Comparison of ENCODE assay signal across 8 mouse cellular contexts in genomic region chr17:25844396-25844901, GRCm38 (mm10). TPM values are rescaled to one million over a fixed set of nuclear protein-coding genes. Genes with fewer than 3 reads are reported as not detected.
DNase-seq lines count a peak whose midpoint lies in the region; ATAC-seq and TF ChIP-seq lines count a peak whose summit lies in the region.

Gene Rhot2, minus strand, starts transcription at chr17:25844851.

- H3K9me3 ChIP-seq in embryonic facial prominence, embryonic 15.5 days (replicated peaks) = no peaks in the 10 kb centered on the region
- H3K9me3 ChIP-seq in kidney, embryonic 15.5 days (replicated peaks) = no peaks in the 10 kb centered on the region

- H3K36me3 ChIP-seq in embryonic facial prominence, embryonic 15.5 days = peaks cover 59% of the 10 kb centered on the region
- peaks cover 78% of the 10 kb centered on the region for H3K36me3 ChIP-seq in kidney, embryonic 15.5 days

- WGBS in bone marrow, adult 2 months = under 1% methylated on average over 21 of the region's 21 CpGs
- 1% methylated on average over 21 of the region's 21 CpGs for WGBS in embryonic facial prominence, embryonic 15.5 days
- 1% methylated on average over 21 of the region's 21 CpGs for WGBS in kidney, embryonic 15.5 days

- peak within 1 kb of the TSS; percentile 78 for H3K4me3 ChIP-seq in bone marrow, adult 2 months (replicated peaks; ENCODE audit: control insufficient read depth, low read depth, low read length)
- peak within 1 kb of the TSS; percentile 91 for H3K4me3 ChIP-seq in embryonic facial prominence, embryonic 15.5 days (replicated peaks)
- peak within 1 kb of the TSS; percentile 77 for H3K4me3 ChIP-seq in kidney, embryonic 15.5 days (replicated peaks)

- TF ChIP-seq CTCF in bone marrow, adult 2 months (IDR thresholded peaks at IDR 0.05; ENCODE audit: control insufficient read depth, insufficient read depth, low read length) = peak; percentile 44; the same call in 1 of the 2 replicates

- peak within 1 kb of the TSS; percentile 72 for H3K4me2 ChIP-seq in embryonic facial prominence, embryonic 15.5 days (replicated peaks)
- peak within 1 kb of the TSS; percentile 78 for H3K4me2 ChIP-seq in kidney, embryonic 15.5 days

- peak; percentile 68; the same call in 1 of the 2 replicates for TF ChIP-seq POLR2A in bone marrow, adult 2 months (IDR thresholded peaks at IDR 0.05; ENCODE audit: borderline replicate concordance, control insufficient read depth, low read depth, low read length)

- DNase-seq in 416B (ENCODE audit: low read depth) = peak; percentile 95
- DNase-seq in heart, adult 9 months (ENCODE audit: low spot score in 2 of 2) = peak; percentile 94
- DNase-seq in liver = peak; percentile 96
- peak; percentile 93 to 96 for DNase-seq in spleen, postnatal 4 days (ENCODE audit: low spot score in 2 of 2)

- H3K27ac ChIP-seq in bone marrow, adult 2 months (ENCODE audit: control insufficient read depth, insufficient read depth, low read depth, low read length, poor library complexity) = peak within 1 kb of the TSS; percentile 82
- H3K27ac ChIP-seq in embryonic facial prominence, embryonic 15.5 days (replicated peaks) = peak within 1 kb of the TSS; percentile 85
- H3K27ac ChIP-seq in kidney, embryonic 15.5 days = peak within 1 kb of the TSS; percentile 88

- peak within 1 kb of the TSS; percentile 61 for H3K9ac ChIP-seq in embryonic facial prominence, embryonic 15.5 days
- H3K9ac ChIP-seq in kidney, embryonic 15.5 days = peak within 1 kb of the TSS; percentile 76

- H3K4me1 ChIP-seq in bone marrow, adult 2 months (ENCODE audit: control insufficient read depth, insufficient read depth, low read length) = peaks cover 7% of the 10 kb centered on the region
- peaks cover 20% of the 10 kb centered on the region for H3K4me1 ChIP-seq in embryonic facial prominence, embryonic 15.5 days
- H3K4me1 ChIP-seq in kidney, embryonic 15.5 days = peaks cover 23% of the 10 kb centered on the region

- peak; percentile 94 for ATAC-seq in embryonic facial prominence, embryonic 15.5 days (ENCODE audit: insufficient number of reproducible peaks, low FRiP score, low TSS enrichment, low read depth)
- ATAC-seq in kidney, embryonic 15.5 days (replicated peaks; ENCODE audit: low FRiP score) = peak; percentile 94
- ATAC-seq in monocyte, adult 5-6 weeks (replicated peaks; ENCODE audit: insufficient number of reproducible peaks, low FRiP score, low TSS enrichment, poor library complexity, severe bottlenecking) = peak; percentile 88

- H3K27me3 ChIP-seq in embryonic facial prominence, embryonic 15.5 days = no peaks in the 10 kb centered on the region
- H3K27me3 ChIP-seq in kidney, embryonic 15.5 days = no peaks in the 10 kb centered on the region

RNA-seq across cellular contexts. Expression of gene Rhot2, which starts in this region (rescaled TPM):
- 33.5 and 50.5 TPM in 2 replicates for polyA plus RNA-seq in bone marrow, adult 2 months (2011; ENCODE audit: insufficient read depth, insufficient read length, low replicate concordance, missing spikeins)
- 24.5 and 25.8 TPM in 2 replicates for polyA plus RNA-seq in embryonic facial prominence, embryonic 15.5 days (2015; fragmentation: Nextera tagmentation; extraction: Ambion mirVana)
- polyA plus RNA-seq in kidney, embryonic 15.5 days (2015; fragmentation: Nextera tagmentation; extraction: Ambion mirVana) = 26.8 and 29.0 TPM in 2 replicates
- total RNA-seq in monocyte, adult 5-6 weeks (2017) = 17.6 to 38.7 TPM (median 34.3 TPM) in 3 replicates

Comparison
In these comparisons a context has a peak if more than half of its experiments do, and no peak if none do; other contexts are left out.
1. Peak in every context shown above with its lines: DNase-seq, ATAC-seq, H3K4me3 ChIP-seq and H3K27ac ChIP-seq.